Mouse (Mus musculus) limb, embryonic 13.5 days (tissue): ENCODE measurements around the gene Pou5f1. TPM values are rescaled to one million over a fixed set of nuclear protein-coding genes. Genes with fewer than 3 reads are reported as not detected.
"Not testable (repeated sequence)": the region's sequence is repeated elsewhere in the genome, so short reads cannot be mapped to it uniquely, and the experiment has no call there.

Source experiments
- ATAC-seq: fragments of 200-750 bp; cut with Nextera tagmentation; 2 replicates; pipeline ENCODE4 v1.8.0; 2017; ENCODE audit warnings: low read depth, moderate number of reproducible peaks, moderate TSS enrichment; ENCODE audit not compliant: low FRiP score
- H3K27ac ChIP-seq: fragments of 300-500 bp; sonication (generic); 2 replicates; pipeline ENCODE4 v1.5.1; 2015; ENCODE audit warnings: inconsistent platforms, mild to moderate bottlenecking, moderate library complexity
- H3K27me3 ChIP-seq: fragments of 300-500 bp; sonication (generic); 2 replicates; pipeline ENCODE4 v1.6.1; 2015; ENCODE audit warnings: mild to moderate bottlenecking, inconsistent platforms
- H3K36me3 ChIP-seq: fragments of 300-500 bp; sonication (generic); 2 replicates; pipeline ENCODE4 v1.6.1; 2015; ENCODE audit warnings: inconsistent platforms, mild to moderate bottlenecking, moderate library complexity
- H3K4me1 ChIP-seq: fragments of 300-500 bp; sonication (generic); 2 replicates; pipeline ENCODE4 v1.6.1; 2015; ENCODE audit warnings: inconsistent platforms
- H3K4me2 ChIP-seq: fragments of 300-500 bp; sonication (generic); replicated peaks from 2 replicates; pipeline ENCODE4 v1.6.1; 2015; ENCODE audit warnings: inconsistent platforms, mild to moderate bottlenecking, moderate library complexity
- H3K4me3 ChIP-seq: fragments of 300-500 bp; sonication (generic); 2 replicates; pipeline ENCODE4 v1.5.1; 2015; ENCODE audit warnings: moderate library complexity, mild to moderate bottlenecking, inconsistent platforms
- H3K9ac ChIP-seq: fragments of 300-500 bp; sonication (generic); 2 replicates; pipeline ENCODE4 v1.6.1; 2015; ENCODE audit warnings: mild to moderate bottlenecking, inconsistent platforms
- H3K9me3 ChIP-seq: fragments of 300-500 bp; sonication (generic); 2 replicates; pipeline ENCODE4 v1.6.1; 2016; ENCODE audit warnings: inconsistent platforms
- WGBS: fragments of 180-500 bp; shearing (Covaris S2); methylation state at CpG from one replicate; pipeline ENCODE4 v1.1.7; 2015; 5-methylcytosine and 5-hydroxymethylcytosine counted together
- polyA plus RNA-seq: library from polyadenylated mRNA; unstranded; fragments of >200 nt; fragmentation: Nextera tagmentation; extraction: Ambion mirVana; gene quantifications from 2 replicates; pipeline ENCODE4 v1.2.1, GENCODE M21; 2015

Pou5f1 gene
- polyA plus RNA-seq, 1 experiment from 2014 or later = 0.23 TPM

DNA sequence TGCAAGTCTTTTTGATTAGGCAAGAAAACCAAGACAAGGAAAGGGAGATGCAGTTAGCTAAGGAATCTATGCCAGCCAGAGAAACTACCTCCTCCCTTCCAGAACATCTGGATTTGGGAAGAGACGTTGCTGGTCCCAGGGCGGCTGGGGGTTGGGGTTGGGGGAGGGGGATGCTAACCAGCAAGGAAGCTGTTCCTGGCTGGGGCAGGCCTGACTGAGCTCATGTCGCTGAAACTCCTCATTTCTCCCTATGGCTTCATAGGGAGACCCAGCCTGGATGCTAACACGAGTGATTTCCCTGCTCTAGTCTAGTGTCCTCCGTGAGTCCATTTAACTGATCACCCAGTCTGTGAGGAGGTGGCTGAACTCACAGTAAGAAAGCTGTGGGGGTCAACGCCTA lies 3.6 kb upstream of the Pou5f1 start:
- H3K27ac ChIP-seq = peak overlapping the region; percentile 48; the same call in 1 of the 2 replicates
- ATAC-seq = no peak
- H3K4me3 ChIP-seq = no peak overlapping the region
- no peaks in the 10 kb centered on the region for H3K9me3 ChIP-seq
- 0 out of 2 replicates have a peak overlapping the region, but pooled peaks have one; percentile 19 for H3K9ac ChIP-seq
- H3K4me1 ChIP-seq = peaks cover 10% of the 10 kb centered on the region
- H3K27me3 ChIP-seq = peaks cover 26% of the 10 kb centered on the region
- no peak overlapping the region for H3K4me2 ChIP-seq
- H3K36me3 ChIP-seq = no peaks in the 10 kb centered on the region
- whole genome bisulfite sequencing = 7% methylated on average over 6 of the region's 6 CpGs

DNA sequence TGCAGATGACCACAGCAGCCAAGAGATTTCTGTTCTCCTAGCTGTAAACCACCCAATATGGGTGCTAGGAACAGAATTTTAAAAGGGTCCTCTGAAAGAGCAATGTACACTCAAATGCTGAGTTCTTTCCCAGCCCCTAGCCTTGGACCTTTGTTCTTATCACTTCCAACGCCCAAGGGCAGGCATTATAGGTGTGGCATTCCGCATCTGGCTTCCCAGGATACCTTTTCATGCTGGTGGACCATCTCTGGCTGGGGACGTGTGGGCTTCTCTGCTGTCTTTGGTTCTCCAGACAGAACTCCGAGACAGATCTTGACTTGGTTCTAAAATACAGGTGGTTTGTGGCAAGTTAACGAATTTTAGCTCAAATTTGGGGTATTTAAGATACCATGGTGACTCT lies 3.1 kb upstream of the Pou5f1 start:
- H3K9ac ChIP-seq = no peak overlapping the region
- 59% methylated on average over 5 of the region's 5 CpGs for WGBS
- no peak overlapping the region for H3K27ac ChIP-seq

DNA sequence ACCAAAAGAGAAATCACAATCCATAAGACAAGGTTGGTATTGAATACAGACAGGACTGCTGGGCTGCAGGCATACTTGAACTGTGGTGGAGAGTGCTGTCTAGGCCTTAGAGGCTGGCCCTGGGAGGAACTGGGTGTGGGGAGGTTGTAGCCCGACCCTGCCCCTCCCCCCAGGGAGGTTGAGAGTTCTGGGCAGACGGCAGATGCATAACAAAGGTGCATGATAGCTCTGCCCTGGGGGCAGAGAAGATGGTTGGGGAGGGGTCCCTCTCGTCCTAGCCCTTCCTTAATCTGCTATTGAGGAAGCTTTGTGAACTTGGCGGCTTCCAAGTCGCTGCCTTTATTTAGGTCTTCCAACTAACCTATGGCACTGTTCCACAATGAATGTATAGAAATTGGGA lies 2.0 kb upstream of the Pou5f1 start:
- H3K9ac ChIP-seq = no peak overlapping the region
- no peak overlapping the region for H3K4me2 ChIP-seq
- ATAC-seq = no peak
- peaks cover 10% of the 10 kb centered on the region for H3K4me1 ChIP-seq
- no peak overlapping the region for H3K27ac ChIP-seq
- H3K36me3 ChIP-seq = no peaks in the 10 kb centered on the region
- no peaks in the 10 kb centered on the region for H3K9me3 ChIP-seq
- H3K4me3 ChIP-seq = no peak overlapping the region
- H3K27me3 ChIP-seq = peaks cover 40% of the 10 kb centered on the region
- 37% methylated on average over 5 of the region's 5 CpGs for WGBS

More for the DNA sequence above, 3.1 kb upstream of the Pou5f1 start:
- Histone ChIP-seq H3K4me1 (peaks cover 10% of the 10 kb centered on the region), H3K27me3 (peaks cover 32% of the 10 kb centered on the region), H3K4me2 (no peak overlapping the region), H3K4me3 (no peak overlapping the region), H3K9me3 (no peaks in the 10 kb centered on the region), H3K36me3 (no peaks in the 10 kb centered on the region)
- ATAC-seq = no peak

DNA sequence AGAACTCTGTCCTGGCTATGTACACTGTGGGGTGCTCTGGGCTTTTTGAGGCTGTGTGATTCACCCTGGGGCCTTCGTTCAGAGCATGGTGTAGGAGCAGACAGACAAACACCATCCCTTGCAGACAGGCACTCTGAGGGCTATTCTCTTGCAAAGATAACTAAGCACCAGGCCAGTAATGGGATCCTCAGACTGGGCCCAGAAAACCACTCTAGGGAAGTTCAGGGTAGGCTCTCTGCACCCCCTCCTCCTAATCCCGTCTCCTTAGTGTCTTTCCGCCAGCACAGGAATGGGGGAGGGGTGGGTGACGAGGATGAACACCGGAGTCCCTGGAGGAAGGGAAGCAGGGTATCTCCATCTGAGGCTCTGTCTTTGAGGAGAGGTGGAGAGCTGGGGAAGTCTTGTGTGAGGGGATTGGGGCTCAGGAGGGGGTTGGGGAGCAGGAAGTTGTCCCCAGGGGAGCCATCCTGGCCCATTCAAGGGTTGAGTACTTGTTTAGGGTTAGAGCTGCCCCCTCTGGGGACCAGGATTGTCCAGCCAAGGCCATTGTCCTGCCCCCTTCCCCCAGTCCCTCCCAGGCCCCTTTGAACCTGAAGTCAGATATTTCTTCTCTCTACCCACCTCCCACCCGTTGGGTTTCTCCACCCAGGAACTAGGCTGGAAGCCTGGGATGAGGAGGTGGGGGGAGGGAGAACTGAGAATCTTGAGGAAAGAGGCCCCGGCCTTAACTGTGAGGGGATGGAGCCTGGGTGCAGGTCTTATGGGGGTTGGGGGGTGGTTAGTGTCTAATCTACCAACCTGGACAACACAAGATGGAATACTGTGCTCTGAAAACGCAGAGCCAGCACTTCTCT lies 963 bp upstream of the Pou5f1 start:
- H3K27ac ChIP-seq = no peak overlapping the region
- H3K36me3 ChIP-seq = no peaks in the 10 kb centered on the region
- no peak overlapping the region for H3K9ac ChIP-seq
- 36% methylated on average over 8 of the region's 8 CpGs for WGBS
- H3K27me3 ChIP-seq = peaks cover 42% of the 10 kb centered on the region
- H3K4me3 ChIP-seq = no peak overlapping the region
- H3K4me1 ChIP-seq = peaks cover 10% of the 10 kb centered on the region
- no peaks in the 10 kb centered on the region for H3K9me3 ChIP-seq
- ATAC-seq = no peak
- no peak overlapping the region for H3K4me2 ChIP-seq

DNA sequence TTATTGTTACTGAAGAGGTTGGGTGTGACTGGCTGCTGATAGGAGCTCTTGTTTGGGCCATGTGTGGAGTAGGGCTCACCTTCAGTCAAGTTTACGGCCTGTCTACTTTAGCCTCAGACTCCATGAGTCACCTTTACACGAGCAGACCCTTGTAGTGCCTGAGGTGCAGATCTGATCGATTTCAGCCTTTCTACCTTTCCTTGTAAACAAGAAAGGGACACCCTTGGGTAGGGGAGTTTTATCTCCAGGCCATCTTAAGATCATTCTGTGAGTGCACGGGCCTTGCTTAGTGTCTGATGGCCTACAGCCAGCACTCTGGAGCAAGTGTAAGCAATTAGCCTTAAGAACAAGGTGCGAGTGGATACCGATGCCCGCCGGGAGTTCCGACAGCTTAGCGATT lies 1.1 kb downstream of the Pou5f1 start:
- WGBS = 14% methylated on average over 10 of the region's 10 CpGs

DNA sequence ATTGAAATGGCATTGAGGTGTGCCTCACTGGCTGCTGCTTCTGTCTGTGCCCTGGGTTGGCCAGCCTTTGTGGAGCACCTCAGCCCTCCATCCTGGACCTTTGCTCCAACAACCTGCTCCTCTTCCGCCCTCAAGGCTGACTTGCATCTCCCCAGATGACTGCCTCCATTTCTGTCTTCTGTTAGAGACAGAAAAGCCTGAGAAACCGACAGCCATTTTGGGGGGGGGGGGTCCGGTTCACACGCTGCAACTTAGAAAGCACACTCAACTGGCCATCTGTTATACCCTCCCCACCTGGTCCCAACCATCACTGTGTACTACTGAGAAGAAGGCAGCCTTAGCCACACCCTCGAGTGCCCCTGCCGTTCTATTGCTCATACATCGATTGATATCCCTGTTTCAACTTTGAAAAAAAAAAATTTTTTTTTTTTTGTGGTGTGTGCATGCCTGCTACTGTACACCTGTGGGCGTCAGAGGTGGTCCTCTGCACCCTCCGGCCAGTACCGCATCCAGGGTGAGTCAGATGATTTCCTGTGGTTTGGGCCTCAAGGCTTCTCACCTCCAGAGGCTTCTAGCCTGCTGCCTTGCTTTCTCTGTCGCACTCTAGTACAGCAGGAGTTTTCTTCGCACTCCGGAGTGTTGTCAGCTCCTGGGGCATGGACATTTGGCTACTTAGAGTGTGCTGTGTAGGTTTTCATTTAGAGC lies 1.9 kb downstream of the Pou5f1 start:
- no peak overlapping the region for H3K4me2 ChIP-seq
- WGBS = 22% methylated on average over 13 of the region's 13 CpGs
- peaks cover 42% of the 10 kb centered on the region for H3K27me3 ChIP-seq
- peaks cover 3% of the 10 kb centered on the region for H3K36me3 ChIP-seq
- H3K27ac ChIP-seq = no peak overlapping the region
- H3K4me3 ChIP-seq = no peak overlapping the region
- H3K9ac ChIP-seq = no peak overlapping the region
- H3K4me1 ChIP-seq = peaks cover under 1% of the 10 kb centered on the region; the same call in 1 of the 2 replicates
- no peaks in the 10 kb centered on the region for H3K9me3 ChIP-seq
- no peak for ATAC-seq

More for the DNA sequence above, 1.1 kb downstream of the Pou5f1 start:
- H3K36me3 ChIP-seq = no peaks in the 10 kb centered on the region
- H3K27ac ChIP-seq = no peak overlapping the region
- ATAC-seq = no peak
- H3K9me3 ChIP-seq = no peaks in the 10 kb centered on the region
- H3K9ac ChIP-seq = no peak overlapping the region
- no peak overlapping the region for H3K4me3 ChIP-seq
- H3K4me2 ChIP-seq = no peak overlapping the region
- H3K4me1 ChIP-seq = peaks cover 9% of the 10 kb centered on the region
- H3K27me3 ChIP-seq = peaks cover 42% of the 10 kb centered on the region

DNA sequence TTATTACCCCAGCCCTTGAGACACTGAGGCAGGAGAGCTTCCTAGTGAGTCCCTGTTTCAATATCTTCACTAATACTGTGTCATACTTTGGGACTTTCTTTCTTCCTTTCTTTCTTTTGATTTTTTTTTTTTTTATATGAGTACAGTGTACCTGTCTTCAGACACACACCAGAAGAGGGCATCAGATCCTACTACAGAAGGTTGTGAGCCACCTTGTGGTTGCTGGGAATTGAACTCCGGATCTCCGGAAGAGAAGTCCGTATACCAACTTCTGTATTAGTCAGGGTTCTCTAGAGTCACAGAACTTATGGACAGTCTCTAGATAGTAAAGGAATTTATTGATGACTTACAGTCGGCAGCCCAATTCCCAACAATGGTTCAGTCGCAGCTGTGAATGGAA lies 2.5 kb downstream of the Pou5f1 start:
- H3K9me3 ChIP-seq, H3K4me2 ChIP-seq, H3K27ac ChIP-seq, H3K36me3 ChIP-seq, H3K9ac ChIP-seq, H3K4me3 ChIP-seq, ATAC-seq, H3K4me1 ChIP-seq: not testable (repeated sequence)
- H3K27me3 ChIP-seq = peaks cover 42% of the 10 kb centered on the region
- WGBS = 56% methylated on average over 5 of the region's 5 CpGs

DNA sequence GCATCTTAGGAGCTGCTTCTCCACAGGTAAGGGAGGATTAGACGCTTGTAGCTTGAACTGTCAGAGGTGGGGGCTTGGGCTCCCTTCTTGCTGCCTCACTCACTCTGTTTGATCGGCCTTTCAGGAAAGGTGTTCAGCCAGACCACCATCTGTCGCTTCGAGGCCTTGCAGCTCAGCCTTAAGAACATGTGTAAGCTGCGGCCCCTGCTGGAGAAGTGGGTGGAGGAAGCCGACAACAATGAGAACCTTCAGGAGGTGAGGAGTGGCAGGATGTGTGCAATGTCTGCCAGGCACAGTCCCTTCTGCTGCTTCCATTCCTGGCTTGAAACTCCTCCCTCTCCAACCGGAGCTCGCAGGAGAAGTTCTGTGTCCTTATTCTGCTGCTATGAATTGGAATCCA lies 3.5 kb downstream of the Pou5f1 start:
- 35% methylated on average over 8 of the region's 8 CpGs for WGBS
- ATAC-seq = 0 out of 2 replicates have a peak, but pooled peaks have one; percentile 28

DNA sequence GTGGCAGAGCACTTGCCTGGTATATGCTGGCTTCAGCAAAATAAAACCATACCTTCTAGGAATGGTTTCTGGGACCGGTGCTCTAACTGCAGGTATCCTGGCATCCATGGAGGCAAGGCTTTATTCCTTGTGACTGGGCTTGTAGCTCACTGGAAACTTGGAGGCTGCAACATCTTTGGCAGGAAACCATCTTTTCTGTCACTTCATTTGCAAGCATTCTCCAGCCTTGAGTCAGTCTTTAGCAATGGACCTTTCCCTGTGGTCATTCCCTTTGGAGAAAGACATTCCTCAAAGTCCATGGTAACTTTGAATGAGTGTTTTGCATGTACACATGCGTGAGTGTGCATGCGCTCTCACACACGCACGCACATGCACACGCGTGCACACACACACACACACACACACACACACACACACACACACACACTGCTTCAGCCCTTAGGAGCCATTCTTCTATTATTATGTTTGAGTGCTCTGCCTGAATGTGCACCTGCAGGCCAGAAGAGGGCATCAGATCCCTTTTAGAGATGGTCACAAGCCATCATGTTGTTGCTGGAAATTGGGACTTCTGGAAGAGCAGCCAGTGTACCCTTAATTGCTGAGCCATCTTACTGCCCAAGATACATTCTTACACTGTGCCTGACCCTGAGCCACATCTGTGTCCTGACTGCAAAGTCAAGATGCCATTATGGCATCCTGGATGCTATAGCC lies 7.3 kb downstream of the Pou5f1 start:
- no peak overlapping the region for H3K4me2 ChIP-seq
- no peaks in the 10 kb centered on the region for H3K9me3 ChIP-seq
- ATAC-seq = no peak
- H3K4me3 ChIP-seq = no peak overlapping the region
- peaks cover 8% of the 10 kb centered on the region for H3K27me3 ChIP-seq
- peaks cover 29% of the 10 kb centered on the region for H3K4me1 ChIP-seq
- H3K36me3 ChIP-seq = peaks cover 10% of the 10 kb centered on the region
- H3K27ac ChIP-seq = no peak overlapping the region
- H3K9ac ChIP-seq = no peak overlapping the region
- 95% methylated on average over 7 of the region's 7 CpGs for WGBS

More for the DNA sequence above, 3.5 kb downstream of the Pou5f1 start:
- H3K27ac ChIP-seq = no peak overlapping the region
- H3K36me3 ChIP-seq = peaks cover 8% of the 10 kb centered on the region
- H3K4me1 ChIP-seq = peaks cover 4% of the 10 kb centered on the region
- no peaks in the 10 kb centered on the region for H3K9me3 ChIP-seq
- H3K4me3 ChIP-seq = no peak overlapping the region
- no peak overlapping the region for H3K4me2 ChIP-seq
- H3K27me3 ChIP-seq = peaks cover 42% of the 10 kb centered on the region
- no peak overlapping the region for H3K9ac ChIP-seq

DNA sequence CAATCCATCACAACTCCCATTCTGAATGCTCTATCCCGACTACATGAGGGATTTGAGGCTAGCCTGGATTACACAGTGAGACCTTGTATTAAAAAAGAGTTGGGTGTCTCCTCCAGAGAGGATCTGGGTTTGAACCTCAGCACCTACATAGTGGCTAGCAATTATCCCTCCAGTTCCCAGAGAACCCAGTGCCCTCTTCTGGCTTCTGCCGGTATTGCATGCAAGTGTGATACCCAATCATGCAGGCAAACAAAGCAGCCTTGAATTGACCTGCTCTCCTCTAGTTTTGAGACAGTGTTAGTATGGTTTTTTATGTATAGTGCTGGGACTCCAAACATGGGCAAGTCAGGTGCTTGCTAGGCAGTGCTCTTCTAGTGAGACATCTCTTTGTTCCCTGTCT lies 8.1 kb downstream of the Pou5f1 start:
- Histone ChIP-seq H3K4me2 (peak overlapping the region; percentile 87), H3K4me3 (no peak overlapping the region), H3K4me1 (peaks cover 35% of the 10 kb centered on the region), H3K9me3 (no peaks in the 10 kb centered on the region), H3K27me3 (0 out of 2 replicates have a peak, but pooled peaks cover 2% of the 10 kb centered on the region), H3K36me3 (peaks cover 10% of the 10 kb centered on the region), H3K27ac (no peak overlapping the region), H3K9ac (no peak overlapping the region)
- 16% methylated on average over 2 of the region's 2 CpGs for WGBS
- no peak for ATAC-seq

DNA sequence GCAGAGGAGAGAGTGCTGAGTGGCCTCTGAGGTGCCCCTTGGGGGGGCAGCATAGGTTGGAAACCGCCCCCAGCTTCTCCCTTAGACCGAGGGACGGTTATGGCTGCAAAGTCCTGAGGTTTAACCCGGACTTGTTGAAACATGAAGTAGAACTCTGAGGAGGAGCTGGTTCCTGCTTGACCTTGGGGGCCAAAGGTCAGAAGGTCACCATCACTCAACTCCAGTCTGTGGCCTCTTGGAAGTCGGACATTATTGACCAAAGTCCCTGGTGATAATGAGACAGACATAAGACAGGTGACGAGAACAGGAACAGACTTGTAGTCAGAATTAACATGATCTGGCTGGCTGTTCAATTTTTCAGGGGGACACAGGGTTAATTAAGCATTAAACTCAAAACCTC lies 8.9 kb downstream of the Pou5f1 start:
- no peaks in the 10 kb centered on the region for H3K27me3 ChIP-seq
- no peak overlapping the region for H3K27ac ChIP-seq
- H3K9ac ChIP-seq = peak overlapping the region; percentile 77
- no peaks in the 10 kb centered on the region for H3K9me3 ChIP-seq
- H3K36me3 ChIP-seq = peaks cover 10% of the 10 kb centered on the region
- peak overlapping the region; percentile 63 for H3K4me3 ChIP-seq
- H3K4me2 ChIP-seq = peak overlapping the region; percentile 87
- no peak for ATAC-seq
- WGBS = 33% methylated on average over 6 of the region's 6 CpGs
- H3K4me1 ChIP-seq = peaks cover 35% of the 10 kb centered on the region
